Mouse (Mus musculus): ENCODE measurements around the gene Gm28845.
"Not testable (repeated sequence)": the region's sequence is repeated elsewhere in the genome, so short reads cannot be mapped to it uniquely, and the experiment has no call there.

Gene Gm28845

GRCm38 (mm10) chr1:65107654-65108279, 11.6 kb downstream of the Gm28845 start:
- no peak for DNase-seq (ENCODE audit: low read depth, low spot score)

DNA sequence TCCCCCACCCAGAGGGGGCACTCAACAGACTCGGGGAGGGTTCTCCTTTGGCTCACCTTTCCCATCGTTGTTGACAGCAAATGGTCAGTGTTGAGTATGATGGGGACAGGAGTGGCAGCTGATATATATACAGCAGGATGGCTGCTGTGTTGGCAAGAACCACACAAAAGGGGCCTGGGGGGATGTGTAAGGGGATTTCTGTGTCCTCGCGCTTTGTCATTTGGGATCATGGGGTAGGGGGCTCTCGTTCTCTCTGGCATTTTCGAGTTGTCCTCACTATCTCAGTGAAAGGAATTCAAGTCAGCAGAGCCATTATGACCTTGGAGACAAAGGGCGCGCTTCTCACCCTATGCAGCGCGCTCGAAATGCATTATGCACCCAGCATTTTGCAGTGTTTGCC, 16.1 kb downstream of the Gm28845 start, which contains the start of gene Cryga:
Gene Cryga (minus strand): TSS at position 101 of the 400 bp plus-strand sequence.
- DNase-seq (ENCODE audit: low read depth, low spot score): peak; percentile 27

GRCm38 (mm10) chr1:65096953-65097352, 22.4 kb downstream of the Gm28845 start:
- no peak for DNase-seq (ENCODE audit: low read depth, low spot score)

DNA sequence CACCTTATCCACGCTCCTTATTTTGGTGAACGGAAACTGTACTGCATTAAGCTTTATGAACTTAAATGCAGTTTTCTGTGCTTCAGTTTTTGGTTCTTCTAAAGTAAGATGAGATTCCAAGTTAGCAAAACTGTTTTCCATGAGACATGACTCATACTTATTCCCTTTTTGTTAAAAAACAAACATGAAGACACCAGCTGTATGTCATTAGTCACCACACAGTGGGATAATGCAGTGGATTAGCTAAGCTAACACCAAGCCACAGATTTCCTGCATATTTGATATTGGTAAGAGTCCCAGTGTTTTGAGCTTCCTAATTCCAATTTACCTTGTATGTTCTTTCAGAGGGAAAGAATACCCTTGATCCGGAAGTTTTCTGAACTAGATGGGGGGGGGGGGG, 27.8 kb downstream of the Gm28845 start:
- no peak for DNase-seq (ENCODE audit: low read depth, low spot score)

DNA sequence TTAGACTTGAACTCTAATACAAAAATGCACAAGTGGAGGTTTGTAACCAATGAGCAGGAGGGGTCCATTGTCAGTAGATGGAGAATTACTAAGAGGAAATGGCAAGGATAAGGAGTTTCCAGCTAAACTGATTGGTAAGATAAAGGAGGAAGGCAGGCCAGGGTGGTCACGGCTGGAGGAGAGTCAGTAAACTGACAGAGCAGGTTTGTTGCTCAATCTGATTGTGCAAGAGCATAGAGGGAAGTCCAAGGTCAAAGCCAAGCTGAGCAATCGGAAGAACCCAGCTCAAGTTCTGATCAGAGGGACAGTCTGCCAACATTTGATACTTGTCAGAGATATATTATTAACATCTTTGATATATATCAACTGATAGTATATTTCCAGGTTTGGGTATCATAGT, 29.0 kb downstream of the Gm28845 start:
- no peak for DNase-seq (ENCODE audit: low read depth, low spot score)

DNA sequence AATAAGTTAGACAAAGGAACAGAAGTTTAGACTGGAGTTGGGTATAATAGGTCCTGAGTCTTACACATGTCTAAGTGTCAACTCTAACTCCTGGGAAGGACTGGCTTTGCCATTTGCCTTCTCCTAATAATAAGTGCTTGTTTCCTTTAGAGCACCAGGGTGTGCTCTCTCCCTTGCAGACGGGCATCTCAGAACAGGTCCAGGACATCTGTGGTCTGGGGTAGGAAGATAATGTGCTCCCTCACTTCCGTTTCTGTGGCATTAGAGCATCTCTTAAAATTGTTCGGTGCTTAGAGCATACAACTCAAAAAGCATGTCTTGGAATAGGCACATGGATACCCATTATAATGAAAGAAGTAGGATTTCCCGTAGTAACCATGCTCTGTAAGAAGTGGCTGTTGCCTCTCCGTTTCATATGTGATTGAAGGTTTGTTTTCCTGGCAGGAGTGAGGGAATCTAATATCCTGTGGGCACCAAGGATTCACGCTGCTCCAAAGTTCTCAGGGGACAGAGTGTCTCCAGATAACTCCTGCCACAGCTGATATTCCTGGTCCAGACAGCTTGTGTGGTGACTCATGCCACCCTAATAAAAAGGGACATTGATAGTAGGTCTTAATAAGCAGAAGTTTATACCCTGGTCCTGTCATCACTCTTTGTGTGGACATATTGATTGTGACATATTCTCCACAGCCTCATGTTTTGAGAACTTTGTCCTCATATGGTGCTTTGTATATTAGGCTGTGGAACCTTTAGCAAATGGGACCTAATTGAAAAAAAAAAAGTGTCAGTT, 30.6 kb downstream of the Gm28845 start:
- no peak for DNase-seq (ENCODE audit: low read depth, low spot score)

DNA sequence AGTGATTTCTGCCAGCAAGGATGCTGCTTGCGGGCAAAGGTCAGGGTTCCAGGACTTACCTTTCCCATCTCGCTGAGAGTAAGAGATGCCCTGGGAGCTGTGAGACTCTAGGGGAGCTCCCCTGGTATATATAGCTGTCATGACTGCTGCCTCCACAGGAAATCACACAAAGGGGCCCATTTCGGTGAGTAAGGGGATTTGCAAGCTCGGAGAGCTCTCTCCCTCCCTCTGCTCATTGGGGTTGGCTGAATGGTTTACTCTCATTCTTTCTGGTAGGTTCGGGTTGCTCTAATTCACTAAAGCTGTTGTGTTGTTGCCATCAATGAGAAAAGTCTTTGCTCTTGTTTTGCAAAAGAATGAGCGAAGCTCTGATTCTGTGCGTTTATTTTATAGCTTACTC, 37.2 kb downstream of the Gm28845 start, which contains the start of gene Crygb:
Gene Crygb (minus strand): TSS at position 101 of the 400 bp plus-strand sequence.
- no peak for DNase-seq (ENCODE audit: low read depth, low spot score)

- peak; percentile 46 for DNase-seq (ENCODE audit: low read depth, low spot score)
These were observed 43.8 kb downstream of the Gm28845 start for GRCm38 (mm10) chr1:65075607-65076006.

DNA sequence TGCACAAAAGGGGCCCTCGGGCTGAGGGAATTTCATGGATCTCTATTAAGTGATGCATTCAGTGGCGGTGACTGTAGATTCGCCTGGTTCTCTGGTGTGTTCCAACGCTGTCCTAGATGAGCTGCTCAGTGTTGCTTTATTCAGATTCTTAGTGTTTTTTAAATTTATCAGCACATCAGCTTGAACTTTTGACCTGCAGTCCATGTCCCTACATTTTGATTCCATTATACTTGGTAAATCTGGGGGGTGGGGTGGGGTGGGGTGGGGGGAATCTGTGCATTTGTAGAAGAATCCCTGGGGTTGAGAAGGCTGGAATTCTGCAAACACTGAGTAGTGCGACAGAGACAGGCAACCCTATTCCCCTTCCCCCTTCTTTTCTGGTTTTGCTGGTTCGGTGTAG, 45.8 kb downstream of the Gm28845 start, which contains the start of gene Crygc:
Gene Crygc (minus strand): TSS at position 101 of the 400 bp plus-strand sequence.
- DNase-seq (ENCODE audit: low read depth, low spot score): no peak

GRCm38 (mm10) chr1:65067842-65068241, 51.5 kb downstream of the Gm28845 start:
- DNase-seq (ENCODE audit: low read depth, low spot score): peak; percentile 58

DNA sequence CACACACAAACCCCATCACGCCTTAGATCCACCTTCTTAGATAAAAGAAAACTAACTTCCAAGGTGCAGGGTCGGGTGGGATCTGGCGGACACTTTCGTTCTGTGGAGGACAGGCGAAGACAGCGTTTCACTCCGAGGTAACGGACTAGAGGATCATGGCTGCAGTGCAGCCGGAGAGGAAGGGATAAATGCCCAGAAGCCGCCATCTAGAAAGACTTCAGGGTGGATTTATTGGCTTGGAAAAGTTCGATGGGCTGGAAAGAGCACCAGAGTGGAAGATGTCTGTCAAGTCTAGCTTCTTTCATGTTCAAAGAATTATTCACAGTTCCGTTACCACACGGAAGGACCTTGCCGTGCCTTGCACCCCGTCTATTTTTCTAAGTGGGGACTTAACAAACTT, 55.2 kb downstream of the Gm28845 start:
- no peak for DNase-seq (ENCODE audit: low read depth, low spot score)

DNA sequence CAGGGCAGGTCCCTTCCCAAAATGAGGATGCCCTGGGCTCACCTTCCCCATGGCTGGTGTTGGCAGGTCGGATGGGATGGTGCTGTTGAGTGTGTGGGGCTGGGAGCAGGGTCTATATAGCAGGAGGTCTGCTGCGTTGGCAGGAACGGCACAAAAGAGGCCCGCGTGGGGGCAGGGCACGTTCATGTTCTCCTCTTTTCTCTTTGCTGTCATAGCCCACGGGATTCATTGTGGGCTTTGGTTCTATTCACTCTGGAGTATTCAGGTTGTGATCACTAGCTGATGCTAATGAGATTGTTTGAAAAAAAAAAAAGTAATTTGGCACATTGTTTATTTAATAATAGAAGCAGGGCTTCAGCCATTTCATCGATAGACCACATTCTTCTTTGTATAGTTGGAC, 56.0 kb downstream of the Gm28845 start, which contains the start of gene Crygd:
Gene Crygd (minus strand): TSS at position 101 of the 400 bp plus-strand sequence.
- no peak for DNase-seq (ENCODE audit: low read depth, low spot score)

DNA sequence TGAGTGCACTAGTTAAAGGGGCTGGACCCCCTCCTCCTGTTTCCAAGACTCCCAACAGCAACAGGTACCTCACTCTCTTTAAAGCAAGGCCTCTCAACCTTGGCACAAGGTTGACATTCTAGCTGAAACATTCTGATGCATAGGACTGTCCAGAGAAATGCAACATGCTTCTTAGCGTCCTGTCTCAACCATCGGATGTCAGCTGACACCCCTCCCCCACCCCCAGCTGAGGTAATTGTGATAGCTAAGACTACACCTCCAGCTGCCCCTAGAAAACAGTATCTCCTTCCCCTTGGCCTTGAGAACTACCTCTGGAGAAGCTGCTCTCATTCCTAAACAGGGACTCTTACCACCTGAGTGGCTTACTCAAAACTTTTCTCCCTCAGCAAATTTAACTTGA, 67.2 kb downstream of the Gm28845 start:
- DNase-seq (ENCODE audit: low read depth, low spot score): peak; percentile 54

GRCm38 (mm10) chr1:65051696-65052095, 67.7 kb downstream of the Gm28845 start:
- peak; percentile 58 for DNase-seq (ENCODE audit: low read depth, low spot score)

- not testable (repeated sequence) for DNase-seq (ENCODE audit: low read depth, low spot score)
These were observed 68.4 kb downstream of the Gm28845 start, which contains the start of gene Cryge for GRCm38 (mm10) chr1:65050952-65051351. Gene Cryge (minus strand): TSS chr1:65051149.

Measured in R1 (cell line).